Mouse (Mus musculus) liver, embryonic 14.5 days (tissue): ENCODE data around the gene Slit2. TPM values are rescaled to one million over a fixed set of nuclear protein-coding genes. Genes with fewer than 3 reads are reported as not detected.

Experiments used
- ATAC-seq: fragments of 200-750 bp; cut with Nextera tagmentation; 2 replicates; pipeline ENCODE4 v1.8.0; 2017; ENCODE audit warnings: moderate number of reproducible peaks, mild to moderate bottlenecking, moderate library complexity; ENCODE audit not compliant: insufficient read depth
- DNase-seq, 3 experiments: peaks; one replicate each; pipeline ENCODE4 v3.0.0-alpha.2; 2012 to 2013; ENCODE audit warnings: low read depth in 3 of 3, low spot score in 3 of 3
- H3K27ac ChIP-seq: fragments of 300-500 bp; sonication (generic); 2 replicates; pipeline ENCODE4 v1.5.1; 2014; ENCODE audit warnings: moderate library complexity, mild to moderate bottlenecking, control low read depth, inconsistent platforms
- H3K27me3 ChIP-seq: fragments of 300-500 bp; sonication (generic); 2 replicates; pipeline ENCODE4 v1.6.1; 2014; ENCODE audit warnings: mild to moderate bottlenecking, low read length, moderate library complexity; ENCODE audit not compliant: control insufficient read depth, insufficient read depth
- H3K36me3 ChIP-seq: fragments of 300-500 bp; sonication (generic); replicated peaks from 2 replicates; pipeline ENCODE4 v1.6.1; 2014; ENCODE audit warnings: low read depth; ENCODE audit not compliant: control insufficient read depth, insufficient read depth
- H3K4me1 ChIP-seq, 2 experiments: fragments of 200-500 bp in 1 of 2; fragments of 300-500 bp in 1 of 2; sonication (generic) in 1 of 2; replicated peaks; 2 replicates each; pipeline ENCODE4 v1.6.1; 2012 to 2014; ENCODE audit warnings: antibody characterized with exemption in 1 of 2, inconsistent platforms in 1 of 2, low read length in 1 of 2; ENCODE audit not compliant: control insufficient read depth in 2 of 2, insufficient read depth in 2 of 2
- H3K4me2 ChIP-seq: fragments of 300-500 bp; sonication (generic); 2 replicates; pipeline ENCODE4 v1.6.1; 2014; ENCODE audit warnings: low read depth, mild to moderate bottlenecking, control low read depth, moderate library complexity
- H3K4me3 ChIP-seq, 2 experiments: fragments of 200-500 bp in 1 of 2; fragments of 300-500 bp in 1 of 2; sonication (generic) in 1 of 2; 2 replicates each; pipeline ENCODE4 v1.5.1; 2012 to 2014; ENCODE audit warnings: low read depth in 2 of 2, low read length in 2 of 2, mild to moderate bottlenecking in 2 of 2, control low read depth in 1 of 2, inconsistent platforms in 1 of 2, moderate library complexity in 1 of 2; ENCODE audit not compliant: insufficient read depth in 1 of 2
- H3K9ac ChIP-seq: fragments of 300-500 bp; sonication (generic); replicated peaks from 2 replicates; pipeline ENCODE4 v1.6.1; 2014; ENCODE audit warnings: mild to moderate bottlenecking, control low read depth, moderate library complexity
- H3K9me3 ChIP-seq: fragments of 300-500 bp; sonication (generic); 2 replicates; pipeline ENCODE4 v1.6.1; 2016; ENCODE audit warnings: low read length, mixed read lengths; ENCODE audit not compliant: control insufficient read depth
- CTCF ChIP-seq: IDR thresholded peaks from 2 replicates; pipeline ENCODE4 v1.5.1; 2016; ENCODE audit warnings: antibody characterized with exemption, low read depth, control low read depth
- EP300 ChIP-seq: IDR thresholded peaks from 2 replicates; pipeline ENCODE4 v1.6.1; 2016; ENCODE audit warnings: antibody characterized with exemption, low read depth
- WGBS: fragments of 180-500 bp; shearing (Covaris S2); extraction: QIAGEN DNeasy Blood & Tissue Kit; methylation state at CpG from one replicate; pipeline ENCODE4 v1.1.7; 2014; ENCODE audit not compliant: insufficient replicate concordance; 5-methylcytosine and 5-hydroxymethylcytosine counted together
- microRNA-seq: library from miRNA; unstranded; fragments of <30 nt; microRNA quantifications from one replicate; pipeline ENCODE4, GENCODE M21; 2016
- polyA plus RNA-seq, 2 experiments: library from polyadenylated mRNA; depleted of rRNA in 1 of 2; stranded (reverse) in 1 of 2; unstranded in 1 of 2; fragments of >200 nt; fragmentation: Nextera tagmentation in 1 of 2; extraction: Ambion mirVana in 1 of 2; gene quantifications; 2 replicates each; pipeline versions ENCODE4 v1.2.1 to v1.2.3; 2012 to 2014

The Slit2 gene
- polyA plus RNA-seq, 2 experiments: 0.28 to 0.32 TPM

DNA sequence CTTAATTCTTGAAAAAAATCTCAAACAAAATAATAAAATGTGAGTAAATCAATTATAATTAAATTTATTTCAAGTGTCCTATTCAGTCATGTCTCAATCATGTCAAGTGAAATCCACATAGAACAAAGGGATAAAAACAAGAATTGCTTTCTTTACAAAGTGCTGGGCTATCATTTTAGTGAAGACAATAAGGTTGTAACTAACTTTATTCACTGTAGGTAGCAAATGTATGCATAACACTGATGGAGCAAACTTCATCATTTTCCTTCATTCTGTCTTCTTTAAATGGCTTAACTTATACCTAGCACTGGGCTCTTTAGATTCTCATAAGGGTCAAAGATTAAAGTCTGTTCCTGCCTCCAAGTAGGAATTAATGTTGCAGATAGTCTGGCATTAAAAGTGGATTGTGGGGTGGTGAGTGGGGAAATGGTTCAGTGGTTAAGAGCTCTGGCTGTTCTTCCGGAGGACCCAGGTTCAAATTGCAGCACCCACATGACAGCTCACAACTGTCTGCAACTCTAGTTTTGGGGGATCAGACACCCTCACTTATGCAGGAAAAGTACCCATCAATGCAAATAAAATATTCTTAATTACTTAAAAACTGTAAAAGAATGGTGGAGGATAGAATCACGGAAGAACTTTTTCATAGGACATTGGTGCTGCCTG is 363.2 kb downstream of the Slit2 start:
- Histone ChIP-seq H3K27me3 (no peaks in the 10 kb centered on the region), H3K9me3 (no peaks in the 10 kb centered on the region), H3K36me3 (no peaks in the 10 kb centered on the region), H3K4me2 (no peak overlapping the region), H3K4me3 (no peak overlapping the region), H3K27ac (no peak overlapping the region), H3K9ac (no peak overlapping the region), H3K4me1 (no peaks in the 10 kb centered on the region)
- WGBS: 66% methylated on average over 2 of the region's 2 CpGs
- TF ChIP-seq EP300 (no peak), CTCF (no peak)
- ATAC-seq (no peak), DNase-seq (no peak)

DNA sequence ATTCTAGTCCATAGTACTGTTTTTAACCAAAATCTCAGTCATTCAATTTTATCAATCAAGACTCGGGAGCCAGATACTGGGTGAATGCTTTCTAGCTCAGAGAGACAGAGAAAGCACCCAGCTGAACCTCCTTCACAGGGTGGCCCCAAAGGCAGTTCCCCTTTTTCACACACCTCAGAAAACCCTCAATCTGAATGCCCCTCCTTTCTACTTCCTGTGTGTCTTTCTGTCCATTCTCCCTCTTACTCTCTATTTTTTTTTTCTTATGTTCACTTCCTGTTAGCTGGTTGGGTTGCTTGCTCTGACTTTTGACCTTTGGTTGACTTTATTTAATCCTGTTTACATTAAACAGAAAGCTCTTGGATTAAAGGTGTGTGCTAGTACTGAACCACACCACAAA is 366.4 kb downstream of the Slit2 start:
- Histone ChIP-seq H3K27me3 (no peaks in the 10 kb centered on the region), H3K4me2 (no peak overlapping the region), H3K9ac (no peak overlapping the region), H3K36me3 (no peaks in the 10 kb centered on the region), H3K4me1 (no peaks in the 10 kb centered on the region), H3K27ac (no peak overlapping the region), H3K9me3 (no peaks in the 10 kb centered on the region), H3K4me3 (no peak overlapping the region)
- 42% methylated on average over 1 of the region's 1 CpGs for WGBS
- ATAC-seq (no peak), DNase-seq (no peak)
- no peak for TF ChIP-seq CTCF
- TF ChIP-seq EP300: no peak

Small RNA genes within 50 kb of the gene (microRNA-seq; reads per million reads assigned to microRNA genes)
- gene Mir218-1: 1.7 reads per million
